Mouse (Mus musculus) hindbrain, embryonic 16.5 days (tissue): ENCODE data around the gene Hlf. TPM values are rescaled to one million over a fixed set of nuclear protein-coding genes. Genes with fewer than 3 reads are reported as not detected.

Experiments
- ATAC-seq: fragments of 200-750 bp; cut with Nextera tagmentation; 2 replicates; pipeline ENCODE4 v1.8.0; 2017; ENCODE audit warnings: moderate TSS enrichment, moderate library complexity
- H3K27ac ChIP-seq: fragments of 300-500 bp; sonication (generic); 2 replicates; pipeline ENCODE4 v1.5.1; 2014; ENCODE audit warnings: low read depth, mild to moderate bottlenecking, control low read depth, low read length, moderate library complexity
- H3K27me3 ChIP-seq: fragments of 300-500 bp; sonication (generic); replicated peaks from 2 replicates; pipeline ENCODE4 v1.6.1; 2014; ENCODE audit warnings: low read length; ENCODE audit not compliant: control insufficient read depth, insufficient read depth
- H3K36me3 ChIP-seq: fragments of 300-500 bp; sonication (generic); 2 replicates; pipeline ENCODE4 v1.6.1; 2014; ENCODE audit warnings: mild to moderate bottlenecking, low read length, moderate library complexity, mixed read lengths; ENCODE audit not compliant: control insufficient read depth, insufficient read depth
- H3K4me1 ChIP-seq: fragments of 300-500 bp; sonication (generic); 2 replicates; pipeline ENCODE4 v1.6.1; 2014; ENCODE audit warnings: low read depth, low read length; ENCODE audit not compliant: control insufficient read depth, insufficient read depth
- H3K4me2 ChIP-seq: fragments of 300-500 bp; sonication (generic); 2 replicates; pipeline ENCODE4 v1.6.1; 2014; ENCODE audit warnings: mild to moderate bottlenecking, low read length, control low read depth, moderate library complexity
- H3K4me3 ChIP-seq: fragments of 300-500 bp; sonication (generic); 2 replicates; pipeline ENCODE4 v1.5.1; 2014; ENCODE audit warnings: mild to moderate bottlenecking, low read length, control low read depth, moderate library complexity
- H3K9ac ChIP-seq: fragments of 300-500 bp; sonication (generic); 2 replicates; pipeline ENCODE4 v1.6.1; 2014; ENCODE audit warnings: low read depth, mild to moderate bottlenecking, control low read depth, low read length, moderate library complexity
- H3K9me3 ChIP-seq: fragments of 300-500 bp; sonication (generic); 2 replicates; pipeline ENCODE4 v1.6.1; 2014; ENCODE audit warnings: mild to moderate bottlenecking, low read length, moderate library complexity; ENCODE audit not compliant: control insufficient read depth
- WGBS: fragments of 180-500 bp; shearing (Covaris S2); extraction: QIAGEN DNeasy Blood & Tissue Kit; methylation state at CpG from one replicate; pipeline ENCODE4 v1.1.7; 2014; 5-methylcytosine and 5-hydroxymethylcytosine counted together
- polyA plus RNA-seq: library from polyadenylated mRNA; unstranded; fragments of >200 nt; fragmentation: Nextera tagmentation; extraction: Ambion mirVana; gene quantifications from 2 replicates; pipeline ENCODE4 v1.2.1, GENCODE M21; 2015

The Hlf gene
- polyA plus RNA-seq, 1 experiment from 2014 or later, result 5.5 TPM

- Histone ChIP-seq H3K4me2 (no peak overlapping the region), H3K4me3 (no peak overlapping the region), H3K36me3 (no peaks in the 10 kb centered on the region), H3K4me1 (no peaks in the 10 kb centered on the region), H3K9me3 (no peaks in the 10 kb centered on the region), H3K27me3 (no peaks in the 10 kb centered on the region), H3K9ac (no peak overlapping the region), H3K27ac (no peak overlapping the region)
- WGBS, result 88% methylated on average over 9 of the region's 9 CpGs
- no peak for ATAC-seq
These were observed 60.4 kb downstream of the Hlf start for GRCm38 (mm10) chr11:90330202-90330694.

DNA sequence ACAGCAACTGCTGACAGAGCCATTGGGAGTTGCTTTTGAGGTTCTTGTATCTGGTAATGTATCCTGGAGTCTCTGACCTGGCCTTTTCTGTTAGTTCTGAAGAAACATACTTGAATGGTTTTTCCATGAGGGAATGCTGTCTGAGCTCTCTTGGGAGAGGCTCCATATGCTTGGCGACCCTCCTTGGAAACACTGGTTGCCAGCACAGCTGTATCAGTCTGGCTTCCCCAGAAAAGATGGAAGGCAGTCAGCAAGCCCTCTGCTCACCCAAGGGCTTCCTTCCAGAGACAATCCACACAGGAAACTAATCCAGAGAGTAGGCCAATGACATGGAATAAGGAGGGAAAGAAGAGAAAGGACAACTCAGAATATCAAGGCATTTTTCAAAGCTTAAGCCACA lies 63.9 kb downstream of the Hlf start:
- no peak for ATAC-seq
- no peaks in the 10 kb centered on the region for H3K36me3 ChIP-seq
- no peaks in the 10 kb centered on the region for H3K4me1 ChIP-seq
- no peak overlapping the region for H3K4me3 ChIP-seq
- no peak overlapping the region for H3K4me2 ChIP-seq
- no peaks in the 10 kb centered on the region for H3K9me3 ChIP-seq
- WGBS, result 69% methylated on average over 1 of the region's 1 CpGs
- H3K27ac ChIP-seq, result no peak overlapping the region
- H3K9ac ChIP-seq, result no peak overlapping the region
- H3K27me3 ChIP-seq, result no peaks in the 10 kb centered on the region

DNA sequence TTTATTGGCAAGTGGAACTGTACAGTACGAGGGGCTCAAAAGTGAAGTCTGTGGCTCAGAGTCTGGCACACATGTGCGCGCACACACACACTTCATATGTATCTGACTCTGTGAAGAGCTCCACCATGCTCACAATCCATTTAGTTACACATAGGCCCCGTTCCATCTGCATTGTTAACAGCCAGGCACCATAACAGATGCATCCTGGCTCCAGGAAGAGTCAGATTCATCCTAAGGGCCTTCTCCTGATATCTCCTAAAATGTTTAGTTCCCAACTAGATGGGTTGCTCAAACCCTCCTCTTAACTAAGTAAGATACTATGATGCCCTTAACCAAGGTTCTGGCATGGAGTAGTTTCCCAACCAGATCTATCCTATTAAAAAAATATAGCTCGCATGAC lies 64.5 kb downstream of the Hlf start:
- WGBS, result 91% methylated on average over 5 of the region's 5 CpGs
- no peak for ATAC-seq
- no peaks in the 10 kb centered on the region for H3K27me3 ChIP-seq

GRCm38 (mm10) chr11:90324597-90324996 lies 66.1 kb downstream of the Hlf start:
- Histone ChIP-seq H3K9me3 (no peaks in the 10 kb centered on the region), H3K36me3 (no peaks in the 10 kb centered on the region), H3K9ac (no peak overlapping the region), H3K4me2 (no peak overlapping the region), H3K27ac (no peak overlapping the region), H3K4me1 (no peaks in the 10 kb centered on the region), H3K4me3 (no peak overlapping the region), H3K27me3 (no peaks in the 10 kb centered on the region)
- ATAC-seq, result no peak
- WGBS, result 87% methylated on average over 3 of the region's 3 CpGs

More for the DNA sequence above, 64.5 kb downstream of the Hlf start:
- Histone ChIP-seq H3K36me3 (no peaks in the 10 kb centered on the region), H3K9me3 (no peaks in the 10 kb centered on the region), H3K4me2 (no peak overlapping the region), H3K4me1 (no peaks in the 10 kb centered on the region), H3K27ac (no peak overlapping the region), H3K9ac (no peak overlapping the region), H3K4me3 (no peak overlapping the region)

- Histone ChIP-seq H3K36me3 (no peaks in the 10 kb centered on the region), H3K4me2 (no peak overlapping the region), H3K9ac (no peak overlapping the region), H3K27ac (no peak overlapping the region), H3K9me3 (no peaks in the 10 kb centered on the region), H3K4me1 (no peaks in the 10 kb centered on the region), H3K4me3 (no peak overlapping the region), H3K27me3 (no peaks in the 10 kb centered on the region)
- WGBS, result 74% methylated on average over 7 of the region's 7 CpGs
- no peak for ATAC-seq
These were observed 69.8 kb downstream of the Hlf start for GRCm38 (mm10) chr11:90320922-90321321.

DNA sequence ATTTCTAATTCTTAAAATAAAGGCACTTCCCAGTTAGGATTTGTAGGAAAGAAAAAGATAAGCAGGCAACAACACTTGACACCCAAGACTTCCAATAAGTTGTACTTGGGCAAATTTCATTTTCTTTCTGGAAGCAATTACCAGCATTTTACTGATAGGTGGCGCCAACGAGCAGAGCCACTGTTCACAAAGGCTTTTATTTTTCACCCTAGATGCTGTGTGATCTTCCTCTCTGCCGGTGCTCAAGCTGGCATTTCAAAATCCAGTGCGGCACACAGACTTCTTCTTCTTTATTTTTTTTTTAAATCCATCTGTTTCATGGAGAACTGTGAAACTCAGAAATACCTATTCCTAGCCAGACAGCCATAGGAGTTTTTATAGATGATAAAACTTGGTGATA lies 73.2 kb downstream of the Hlf start:
- no peak overlapping the region for H3K4me3 ChIP-seq
- H3K27ac ChIP-seq, result no peak overlapping the region
- no peak overlapping the region for H3K4me2 ChIP-seq
- H3K9ac ChIP-seq, result no peak overlapping the region
- H3K4me1 ChIP-seq, result no peaks in the 10 kb centered on the region
- H3K27me3 ChIP-seq, result no peaks in the 10 kb centered on the region
- no peaks in the 10 kb centered on the region for H3K36me3 ChIP-seq
- ATAC-seq, result no peak
- 16% methylated on average over 4 of the region's 4 CpGs for WGBS
- no peaks in the 10 kb centered on the region for H3K9me3 ChIP-seq

- WGBS, result 88% methylated on average over 3 of the region's 3 CpGs
- no peak overlapping the region for H3K27ac ChIP-seq
These were observed 76.1 kb downstream of the Hlf start for GRCm38 (mm10) chr11:90314606-90315005.

GRCm38 (mm10) chr11:90306993-90307392 lies 83.7 kb downstream of the Hlf start:
- Histone ChIP-seq H3K9ac (no peak overlapping the region), H3K36me3 (no peaks in the 10 kb centered on the region), H3K9me3 (no peaks in the 10 kb centered on the region), H3K27ac (no peak overlapping the region), H3K4me2 (no peak overlapping the region), H3K27me3 (no peaks in the 10 kb centered on the region), H3K4me3 (no peak overlapping the region), H3K4me1 (no peaks in the 10 kb centered on the region)
- WGBS, result 60% methylated on average over 6 of the region's 6 CpGs
- no peak for ATAC-seq

More at GRCm38 (mm10) chr11:90314606-90315005, 76.1 kb downstream of the Hlf start:
- ATAC-seq, result no peak
- Histone ChIP-seq H3K4me1 (no peaks in the 10 kb centered on the region), H3K4me2 (no peak overlapping the region), H3K4me3 (no peak overlapping the region), H3K27me3 (no peaks in the 10 kb centered on the region), H3K9ac (no peak overlapping the region), H3K36me3 (no peaks in the 10 kb centered on the region), H3K9me3 (no peaks in the 10 kb centered on the region)

- Histone ChIP-seq H3K27ac (no peak overlapping the region), H3K4me2 (no peak overlapping the region), H3K9me3 (no peaks in the 10 kb centered on the region), H3K9ac (no peak overlapping the region), H3K27me3 (no peaks in the 10 kb centered on the region), H3K4me3 (no peak overlapping the region), H3K4me1 (no peaks in the 10 kb centered on the region), H3K36me3 (no peaks in the 10 kb centered on the region)
- no peak for ATAC-seq
- WGBS, result 93% methylated on average over 5 of the region's 5 CpGs
These were observed 84.6 kb downstream of the Hlf start for GRCm38 (mm10) chr11:90306067-90306466.

DNA sequence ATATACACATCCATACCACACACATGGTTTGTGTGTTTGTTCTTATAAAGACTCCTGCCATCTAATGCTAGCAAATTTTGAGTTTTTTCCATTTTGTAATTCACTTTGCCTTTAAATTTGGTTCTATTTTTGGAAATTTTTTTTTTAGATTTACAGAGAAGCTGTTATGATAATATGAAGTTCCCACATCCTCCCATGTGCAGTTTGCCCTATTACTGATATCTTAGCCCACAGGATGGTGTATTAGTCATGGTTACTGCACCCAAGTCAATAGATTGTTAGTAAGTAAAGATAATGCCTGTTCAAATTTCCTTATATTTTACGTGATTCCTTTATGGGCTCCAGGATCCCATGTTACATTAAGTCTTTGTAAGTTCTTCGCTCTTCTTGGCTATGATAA lies 96.1 kb downstream of the Hlf start:
- no peak for ATAC-seq
- Histone ChIP-seq H3K9ac (no peak overlapping the region), H3K4me3 (no peak overlapping the region), H3K36me3 (no peaks in the 10 kb centered on the region), H3K27me3 (no peaks in the 10 kb centered on the region), H3K27ac (no peak overlapping the region), H3K4me2 (no peak overlapping the region), H3K9me3 (no peaks in the 10 kb centered on the region), H3K4me1 (no peaks in the 10 kb centered on the region)
- WGBS, result 94% methylated on average over 2 of the region's 2 CpGs
